Mouse (Mus musculus): ENCODE measurements around the gene Lrrc61.

- no peak for TF ChIP-seq CTCF (IDR thresholded peaks at IDR 0.05; ENCODE audit: low read depth, low read length)
- TF ChIP-seq POLR2A (IDR thresholded peaks at IDR 0.05; ENCODE audit: extremely low read depth, insufficient read depth, low read length), result no peak
Observed at GRCm38 (mm10) chr6:48555956-48556355, 1.4 kb downstream of the Lrrc61 start.
